Mouse (Mus musculus) CD8-positive naive resting alpha-beta T cell, adult 2 months (primary cell): ENCODE measurements around the gene Wdr90.

ENCODE experiments used
- DNase-seq, 2 experiments: peaks; one replicate each; pipeline ENCODE4 v3.0.0; 2022; ENCODE audit warnings: low read depth in 2 of 2, low spot score in 2 of 2

Gene Wdr90

GRCm38 (mm10) chr17:25832436-25833290, 28.6 kb downstream of the Wdr90 start:
- DNase-seq = peak; percentile 92 to 94

- no peak for DNase-seq
Observed at GRCm38 (mm10) chr17:25831451-25832281, 29.6 kb downstream of the Wdr90 start.

- no peak for DNase-seq
Observed at GRCm38 (mm10) chr17:25830806-25831431, 30.4 kb downstream of the Wdr90 start.

GRCm38 (mm10) chr17:25830200-25830753, 31.0 kb downstream of the Wdr90 start:
- DNase-seq = no peak

- no peak for DNase-seq
Observed at GRCm38 (mm10) chr17:25829558-25830017, 31.7 kb downstream of the Wdr90 start.

- peak; percentile 47 to 61 for DNase-seq
Observed at GRCm38 (mm10) chr17:25828712-25829557, 32.4 kb downstream of the Wdr90 start, which contains the start of gene Jmjd8. Jmjd8 (plus strand) TSS chr17:25828867.

- DNase-seq = no peak
Observed at GRCm38 (mm10) chr17:25828223-25828594, 33.1 kb downstream of the Wdr90 start.

- no peak for DNase-seq
Observed at GRCm38 (mm10) chr17:25827546-25828222, 33.6 kb downstream of the Wdr90 start.

- no peak for DNase-seq
Observed at GRCm38 (mm10) chr17:25827011-25827410, 34.3 kb downstream of the Wdr90 start.

- no peak for DNase-seq
Observed at GRCm38 (mm10) chr17:25825984-25826570, 35.2 kb downstream of the Wdr90 start.

GRCm38 (mm10) chr17:25825311-25825710, 36.0 kb downstream of the Wdr90 start:
- no peak for DNase-seq

GRCm38 (mm10) chr17:25824362-25825142, 36.7 kb downstream of the Wdr90 start:
- no peak for DNase-seq

GRCm38 (mm10) chr17:25823452-25823851, 37.8 kb downstream of the Wdr90 start, which contains the start of gene Wdr24:
Wdr24 (plus strand) TSS chr17:25823627.
- peak; percentile 74 to 76 for DNase-seq

- DNase-seq = no peak
Observed at GRCm38 (mm10) chr17:25818851-25819780, 42.2 kb downstream of the Wdr90 start.

GRCm38 (mm10) chr17:25817662-25818061, 43.6 kb downstream of the Wdr90 start:
- no peak for DNase-seq

- DNase-seq = peak; percentile 58 to 76
Observed at GRCm38 (mm10) chr17:25813471-25813870, 47.8 kb downstream of the Wdr90 start.

- DNase-seq = no peak
Observed at GRCm38 (mm10) chr17:25810890-25811289, 50.4 kb downstream of the Wdr90 start.
